Mouse (Mus musculus): ENCODE results near the gene Armc5.

- TF ChIP-seq CTCF (IDR thresholded peaks at IDR 0.05; ENCODE audit: low read depth, low read length) (no peak), POLR2A (IDR thresholded peaks at IDR 0.05; ENCODE audit: borderline replicate concordance, low read depth, low read length) (no peak)
These were observed 15.5 kb downstream of the Armc5 start for GRCm38 (mm10) chr7:128252609-128253008.
